Mouse (Mus musculus) lung, postnatal 25 days (tissue): ENCODE measurements at regions not wholly inside any gene's neighbourhood (a gene's known extent, or its start where the extent isn't known, plus 50 kb on each side); places are given as distances from the start of the nearest gene placed in this dataset.

Experiments used
- DNase-seq: peaks from one replicate; pipeline ENCODE4 v3.0.0; 2022; ENCODE audit warnings: low spot score

- DNase-seq, result no peak
Measured at GRCm38 (mm10) chr17:51397973-51398372, 218.8 kb upstream of the Tbc1d5 start.

GRCm38 (mm10) chr17:51393771-51394221, 214.6 kb upstream of the Tbc1d5 start:
- DNase-seq, result no peak

GRCm38 (mm10) chr17:51391871-51392270, 212.7 kb upstream of the Tbc1d5 start:
- DNase-seq, result no peak

GRCm38 (mm10) chr17:51382552-51382951, 203.4 kb upstream of the Tbc1d5 start:
- DNase-seq, result no peak

- no peak for DNase-seq
Measured at GRCm38 (mm10) chr17:51371937-51372479, 192.9 kb upstream of the Tbc1d5 start.

- no peak for DNase-seq
Measured at GRCm38 (mm10) chr17:51370990-51371389, 191.8 kb upstream of the Tbc1d5 start.

GRCm38 (mm10) chr17:51370085-51370484, 190.9 kb upstream of the Tbc1d5 start:
- no peak for DNase-seq

- DNase-seq, result no peak
Measured at GRCm38 (mm10) chr17:51362801-51363200, 183.6 kb upstream of the Tbc1d5 start.

GRCm38 (mm10) chr17:51362271-51362670, 183.1 kb upstream of the Tbc1d5 start:
- no peak for DNase-seq

- DNase-seq, result no peak
Measured at GRCm38 (mm10) chr17:51358362-51358739, 179.2 kb upstream of the Tbc1d5 start.

- no peak for DNase-seq
Measured at GRCm38 (mm10) chr17:51357690-51358361, 178.7 kb upstream of the Tbc1d5 start.

GRCm38 (mm10) chr17:51356447-51356846, 177.3 kb upstream of the Tbc1d5 start:
- no peak for DNase-seq

- DNase-seq, result no peak
Measured at GRCm38 (mm10) chr17:51321868-51322267, 142.7 kb upstream of the Tbc1d5 start.

GRCm38 (mm10) chr17:51321025-51321424, 141.9 kb upstream of the Tbc1d5 start:
- no peak for DNase-seq

- DNase-seq, result no peak
Measured at GRCm38 (mm10) chr17:51304964-51305363, 125.8 kb upstream of the Tbc1d5 start.

GRCm38 (mm10) chr17:51290741-51291140, 111.6 kb upstream of the Tbc1d5 start:
- no peak for DNase-seq

GRCm38 (mm10) chr17:51288751-51289150, 109.6 kb upstream of the Tbc1d5 start:
- peak; percentile 42 for DNase-seq

- no peak for DNase-seq
Measured at GRCm38 (mm10) chr17:51287878-51288277, 108.7 kb upstream of the Tbc1d5 start.

GRCm38 (mm10) chr17:51285362-51285761, 106.2 kb upstream of the Tbc1d5 start:
- no peak for DNase-seq

- DNase-seq, result no peak
Measured at GRCm38 (mm10) chr17:51278771-51279170, 99.6 kb upstream of the Tbc1d5 start.

- DNase-seq, result no peak
Measured at GRCm38 (mm10) chr17:51278094-51278493, 98.9 kb upstream of the Tbc1d5 start.

GRCm38 (mm10) chr17:51277161-51277560, 98.0 kb upstream of the Tbc1d5 start:
- no peak for DNase-seq

GRCm38 (mm10) chr17:51272025-51272424, 92.9 kb upstream of the Tbc1d5 start:
- DNase-seq, result no peak

GRCm38 (mm10) chr17:51262946-51263345, 83.8 kb upstream of the Tbc1d5 start:
- no peak for DNase-seq
